Mouse (Mus musculus) neural tube, postnatal 0 days (tissue): ENCODE data around the gene Ifna12. TPM values are rescaled to one million over a fixed set of nuclear protein-coding genes. Genes with fewer than 3 reads are reported as not detected.

Experiments used
- polyA plus RNA-seq: library from polyadenylated mRNA; unstranded; fragments of >200 nt; fragmentation: Nextera tagmentation; extraction: Ambion mirVana; gene quantifications from 2 replicates; pipeline ENCODE4 v1.2.1, GENCODE M21; 2015

Gene Ifna12
- not detected in 2 replicates for polyA plus RNA-seq

DNA sequence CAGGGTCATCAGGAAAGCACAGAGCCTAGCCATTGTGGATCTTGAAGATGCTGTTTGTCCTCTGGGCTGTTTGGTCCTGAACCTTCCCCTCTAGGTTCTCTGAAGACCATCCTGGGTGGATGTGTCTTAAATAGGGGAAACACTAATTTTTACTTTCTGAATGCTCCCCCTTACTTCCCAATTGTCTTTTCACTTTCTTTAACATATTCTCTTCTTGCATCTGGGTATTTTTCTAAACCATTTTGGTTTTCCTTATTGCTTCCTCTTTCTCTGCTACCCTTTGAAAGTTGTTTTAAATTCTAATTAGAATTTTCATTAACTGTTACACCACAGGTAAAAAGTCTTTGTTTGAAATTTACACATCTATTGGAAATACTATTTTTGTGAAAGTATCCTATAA lies at the start of gene Ifna12:
Ifna12 (minus strand) TSS at position 101 of the 400 bp plus-strand sequence.

DNA sequence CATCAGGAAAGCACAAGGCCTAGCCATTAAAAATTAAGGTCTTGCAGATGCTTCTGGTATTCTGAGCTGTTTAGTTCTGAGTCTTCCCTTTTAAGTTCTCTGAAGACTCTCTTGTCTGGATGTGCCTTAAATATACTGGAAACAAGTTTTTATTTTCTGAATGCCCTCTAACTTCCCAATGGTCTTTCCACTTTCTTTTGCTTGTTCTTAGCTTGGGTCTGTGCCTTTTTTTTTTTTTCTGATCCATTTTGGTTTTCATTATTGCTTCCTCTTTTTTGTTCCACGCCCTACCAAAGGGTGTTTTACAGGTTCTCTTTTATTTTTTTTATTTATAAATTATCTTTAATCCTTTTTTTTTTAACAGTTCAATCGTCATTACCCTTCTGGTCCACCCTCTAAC lies 41.2 kb upstream of the Ifna12 start, which contains the start of gene Ifna13:
Ifna13 (minus strand) TSS at position 101 of the 400 bp plus-strand sequence.

DNA sequence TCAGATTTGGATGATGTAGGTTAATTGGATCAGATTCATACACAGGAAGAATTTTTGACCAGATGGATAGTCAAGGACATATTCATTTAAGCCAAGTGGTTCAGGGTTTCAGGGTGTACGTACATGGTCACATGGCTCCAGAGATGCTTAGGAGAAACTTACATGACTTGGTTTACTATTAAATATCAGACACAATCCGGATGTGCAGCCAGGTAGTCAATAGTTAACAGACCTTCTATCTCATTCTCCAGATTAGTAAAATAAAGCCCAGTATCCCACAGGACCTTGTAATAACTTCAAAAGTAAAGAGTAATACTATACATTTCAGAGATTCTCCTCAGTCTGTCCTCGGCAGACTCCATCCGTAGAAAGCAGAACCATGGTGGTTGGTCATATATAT lies 31.1 kb upstream of the Ifna12 start, which contains the start of gene C87499:
C87499 (minus strand) TSS at position 101 of the 400 bp plus-strand sequence.

DNA sequence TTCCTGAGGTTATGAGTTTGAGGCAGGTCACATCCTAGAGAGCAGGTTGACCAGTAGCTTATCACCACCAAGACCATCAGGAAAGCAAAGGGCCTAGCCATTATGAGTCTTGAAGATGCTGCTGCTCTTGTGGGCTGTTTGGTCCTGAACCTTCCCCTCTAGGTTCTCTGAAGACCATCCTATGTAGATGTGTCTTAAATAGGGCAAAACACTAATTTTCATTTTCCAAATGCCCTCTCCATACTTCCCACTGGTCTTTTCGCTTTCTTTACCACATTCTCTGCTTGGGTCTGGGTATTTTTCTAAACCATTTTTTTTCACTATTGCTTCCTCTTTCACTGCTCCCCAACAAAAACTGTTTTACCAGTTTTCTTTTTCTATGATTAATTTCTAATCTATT lies 10.9 kb downstream of the Ifna12 start, which contains the start of gene Ifna9:
Ifna9 (minus strand) TSS at position 101 of the 400 bp plus-strand sequence.

DNA sequence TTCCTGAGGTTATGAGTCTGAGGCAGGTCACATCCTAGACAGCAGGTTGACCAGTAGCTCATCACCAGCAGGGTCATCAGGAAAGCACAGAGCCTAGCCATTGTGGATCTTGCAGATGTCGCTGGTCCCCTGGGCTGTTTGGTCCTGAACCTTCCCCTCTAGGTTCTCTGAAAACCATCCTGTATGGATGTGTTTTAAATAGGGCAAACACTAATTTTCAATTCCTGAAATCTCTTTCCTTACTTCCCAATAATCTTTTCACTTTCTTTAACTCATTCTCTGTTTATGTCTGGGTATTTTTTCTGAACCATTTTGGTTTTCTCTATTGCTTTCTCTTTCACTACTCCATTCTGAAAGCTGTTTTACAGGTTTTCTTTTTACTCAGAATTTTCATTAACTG lies 31.5 kb downstream of the Ifna12 start, which contains the start of gene Ifna14:
Ifna14 (minus strand) TSS at position 101 of the 400 bp plus-strand sequence.

DNA sequence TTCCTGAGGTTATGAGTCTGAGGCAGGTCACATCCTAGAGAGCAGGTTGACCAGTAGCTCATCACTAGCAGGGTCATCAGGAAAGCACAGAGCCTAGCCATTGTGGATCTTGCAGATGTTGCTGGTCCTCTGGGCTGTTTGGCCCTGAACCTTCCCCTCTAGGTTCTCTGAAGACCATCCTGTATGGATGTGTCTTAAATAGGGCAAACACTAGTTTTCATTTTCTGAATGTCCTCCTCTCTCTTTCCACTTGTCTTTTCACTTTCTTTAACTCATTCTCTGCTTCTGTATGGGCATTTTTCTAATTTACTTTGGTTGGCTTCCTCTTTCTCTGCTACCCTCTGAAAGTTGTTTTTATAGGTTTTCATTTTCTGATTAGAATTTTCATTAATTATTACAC lies 45.0 kb downstream of the Ifna12 start, which contains the start of gene Ifna15:
Ifna15 (minus strand) TSS at position 101 of the 400 bp plus-strand sequence.

Other genes with a start within 250 kb of the Ifna12 start
- gene Hacd4, start 164.4 kb downstream of the Ifna12 start, polyA plus RNA-seq, result 5.3 and 6.9 TPM in 2 replicates
- gene Ifnb1, start 80.6 kb downstream of the Ifna12 start, polyA plus RNA-seq, result not detected in 2 replicates
- gene Ifna15, start 45.1 kb downstream of the Ifna12 start, polyA plus RNA-seq, result not detected in 2 replicates
- not detected in 2 replicates for gene Ifna14, start 31.6 kb downstream of the Ifna12 start, polyA plus RNA-seq
- gene Ifna9, start 11.0 kb downstream of the Ifna12 start, polyA plus RNA-seq, result not detected in 2 replicates
- not detected in 2 replicates for gene C87499, start 31.0 kb upstream of the Ifna12 start, polyA plus RNA-seq
- gene Ifna13, start 41.1 kb upstream of the Ifna12 start, polyA plus RNA-seq, result not detected in 2 replicates
- gene Ifna16, start 73.5 kb upstream of the Ifna12 start, polyA plus RNA-seq, result not detected in 2 replicates
- not detected in 2 replicates for gene Ifna2, start 80.5 kb upstream of the Ifna12 start, polyA plus RNA-seq
- gene Ifnab, start 88.0 kb upstream of the Ifna12 start, polyA plus RNA-seq, result not detected in 2 replicates
- 0.15 and 1.1 TPM in 2 replicates for gene Gm26566, start 118.4 kb upstream of the Ifna12 start, polyA plus RNA-seq
- 68.0 and 72.4 TPM in 2 replicates for gene Klhl9, start 119.1 kb upstream of the Ifna12 start, polyA plus RNA-seq
- not detected in 2 replicates for gene Gm13271, start 151.5 kb upstream of the Ifna12 start, polyA plus RNA-seq
- gene Gm13283, start 156.7 kb upstream of the Ifna12 start, polyA plus RNA-seq, result not detected in 2 replicates
- gene Gm13290, start 170.5 kb upstream of the Ifna12 start, polyA plus RNA-seq, result 0.23 TPM in 1 of 2 replicates, not detected in the other
- not detected in 2 replicates for gene Gm13289, start 173.5 kb upstream of the Ifna12 start, polyA plus RNA-seq
- gene Gm13272, start 176.5 kb upstream of the Ifna12 start, polyA plus RNA-seq, result not detected in 2 replicates
- gene Ifnz, start 178.8 kb upstream of the Ifna12 start, polyA plus RNA-seq, result not detected in 2 replicates
- gene Gm13276, start 182.3 kb upstream of the Ifna12 start, polyA plus RNA-seq, result not detected in 2 replicates
- not detected in 2 replicates for gene Gm13277, start 185.3 kb upstream of the Ifna12 start, polyA plus RNA-seq
- gene Gm13278, start 188.2 kb upstream of the Ifna12 start, polyA plus RNA-seq, result not detected in 2 replicates
- not detected in 2 replicates for gene Gm13275, start 191.1 kb upstream of the Ifna12 start, polyA plus RNA-seq
- gene Gm13279, start 194.0 kb upstream of the Ifna12 start, polyA plus RNA-seq, result not detected in 2 replicates
- 0.22 and 0.46 TPM in 2 replicates for gene Gm13285, start 196.3 kb upstream of the Ifna12 start, polyA plus RNA-seq
- not detected in 2 replicates for gene Gm13287, start 199.9 kb upstream of the Ifna12 start, polyA plus RNA-seq
- not detected in 2 replicates for gene Gm13288, start 202.2 kb upstream of the Ifna12 start, polyA plus RNA-seq
- gene Ifna7, start 212.9 kb upstream of the Ifna12 start, polyA plus RNA-seq, result not detected in 2 replicates
- not detected in 2 replicates for gene Ifna11, start 216.6 kb upstream of the Ifna12 start, polyA plus RNA-seq
- not detected in 2 replicates for gene Ifna6, start 224.0 kb upstream of the Ifna12 start, polyA plus RNA-seq
- not detected in 2 replicates for gene Ifna5, start 232.1 kb upstream of the Ifna12 start, polyA plus RNA-seq
- gene Ifna4, start 238.5 kb upstream of the Ifna12 start, polyA plus RNA-seq, result not detected in 2 replicates
- not detected in 2 replicates for gene Ifna1, start 246.7 kb upstream of the Ifna12 start, polyA plus RNA-seq